Mouse (Mus musculus) 416B (cell line): ENCODE measurements at regions not wholly inside any gene's neighbourhood (a gene's known extent, or its start where the extent isn't known, plus 50 kb on each side); places are given as distances from the start of the nearest gene placed in this dataset.
A peak's percentile ranks its signal among the peaks of the same experiment; 100 is the strongest.

ENCODE experiments used
- DNase-seq: peaks from one replicate; pipeline ENCODE4 v3.0.0; 2011; ENCODE audit warnings: low read depth

GRCm38 (mm10) chr12:79883651-79884050, 229.2 kb downstream of the Zfp36l1 start:
- DNase-seq = no peak

- no peak for DNase-seq
Measured at GRCm38 (mm10) chr12:79880751-79881261, 232.0 kb downstream of the Zfp36l1 start.

- DNase-seq = no peak
Measured at GRCm38 (mm10) chr12:79880346-79880745, 232.5 kb downstream of the Zfp36l1 start.

GRCm38 (mm10) chr12:79879918-79880273, 232.9 kb downstream of the Zfp36l1 start:
- DNase-seq = no peak

- DNase-seq = no peak
Measured at GRCm38 (mm10) chr12:79879093-79879917, 233.5 kb downstream of the Zfp36l1 start.

GRCm38 (mm10) chr12:79878766-79879092, 234.1 kb downstream of the Zfp36l1 start:
- DNase-seq = no peak

- DNase-seq = no peak
Measured at GRCm38 (mm10) chr12:79878163-79878562, 234.7 kb downstream of the Zfp36l1 start.

GRCm38 (mm10) chr12:79874333-79874732, 238.5 kb downstream of the Zfp36l1 start:
- no peak for DNase-seq

- DNase-seq = no peak
Measured at GRCm38 (mm10) chr12:79865179-79865552, 247.6 kb downstream of the Zfp36l1 start.

GRCm38 (mm10) chr12:79864346-79865178, 248.3 kb downstream of the Zfp36l1 start:
- peak; percentile 39 for DNase-seq
